17 mouse cellular contexts compared by ENCODE assay signal in the genomic region with DNA sequence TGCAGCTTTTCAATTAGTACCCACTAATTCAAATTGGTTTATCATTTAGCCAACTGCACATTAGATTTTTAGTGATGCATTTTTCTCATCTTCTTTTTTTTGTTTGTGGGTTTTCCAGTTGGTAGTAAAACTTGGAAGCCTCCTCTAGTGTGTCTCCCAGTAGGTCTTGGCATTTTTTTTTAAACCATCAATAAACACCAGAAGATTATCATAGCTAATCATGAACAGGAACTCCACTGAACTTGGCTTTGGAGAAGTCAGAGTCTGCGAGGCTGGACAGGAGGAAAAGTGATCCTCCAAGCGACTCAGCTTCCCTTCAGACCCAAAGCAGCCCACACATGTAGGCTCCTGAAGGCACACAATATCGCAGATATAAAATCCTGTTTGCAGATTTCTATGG.
"Had no signal": no experiment of that assay in that cellular context is flagged by ENCODE, and none has a peak within 500 bp of the region (broad histone marks: within the 10 kb centered on the region; RNA-seq: fewer than 3 reads in every experiment).

No protein-coding gene starts in this region.

- ATAC-seq: lung, postnatal 0 days; midbrain, embryonic 13.5 days; midbrain, embryonic 15.5 days had no signal

- H3K4me3 ChIP-seq: lung, embryonic 15.5 days; megakaryocyte, embryonic 14.5 days; midbrain, embryonic 13.5 days; midbrain, embryonic 15.5 days; neural tube, embryonic 12.5 days; stomach, embryonic 15.5 days had no signal

- H3K36me3 ChIP-seq: lung, embryonic 15.5 days; midbrain, embryonic 13.5 days; midbrain, embryonic 15.5 days; neural tube, embryonic 12.5 days; stomach, embryonic 15.5 days had no signal

- H3K27me3 ChIP-seq: lung, embryonic 15.5 days; megakaryocyte, embryonic 14.5 days; midbrain, embryonic 13.5 days; midbrain, embryonic 15.5 days; neural tube, embryonic 12.5 days; stomach, embryonic 15.5 days had no signal

- DNase-seq: lung, adult 2 months; lung, postnatal 14 days; lung, postnatal 36 days; right cerebral cortex, postnatal 14 days; thymus, adult 2 months; thymus, postnatal 25 days; thymus, postnatal 4 days had no signal

- H3K9ac ChIP-seq: lung, embryonic 15.5 days; midbrain, embryonic 13.5 days; midbrain, embryonic 15.5 days; neural tube, embryonic 12.5 days; stomach, embryonic 15.5 days had no signal

- H3K4me2 ChIP-seq: lung, embryonic 15.5 days; midbrain, embryonic 11.5 days; midbrain, embryonic 13.5 days; midbrain, embryonic 15.5 days; neural tube, embryonic 12.5 days; stomach, embryonic 15.5 days had no signal

- H3K9me3 ChIP-seq: lung, embryonic 15.5 days; midbrain, embryonic 13.5 days; midbrain, embryonic 15.5 days; neural tube, embryonic 12.5 days; stomach, embryonic 15.5 days had no signal

- H3K4me1 ChIP-seq: lung, embryonic 15.5 days; megakaryocyte, embryonic 14.5 days; midbrain, embryonic 15.5 days; stomach, embryonic 15.5 days had no signal

- H3K27ac ChIP-seq: lung, embryonic 15.5 days; macrophage; midbrain, embryonic 13.5 days; midbrain, embryonic 15.5 days; neural tube, embryonic 12.5 days; stomach, embryonic 15.5 days; stomach, postnatal 0 days had no signal
